Mouse (Mus musculus): Measurements from ENCODE around the gene Zfp575.

DNA sequence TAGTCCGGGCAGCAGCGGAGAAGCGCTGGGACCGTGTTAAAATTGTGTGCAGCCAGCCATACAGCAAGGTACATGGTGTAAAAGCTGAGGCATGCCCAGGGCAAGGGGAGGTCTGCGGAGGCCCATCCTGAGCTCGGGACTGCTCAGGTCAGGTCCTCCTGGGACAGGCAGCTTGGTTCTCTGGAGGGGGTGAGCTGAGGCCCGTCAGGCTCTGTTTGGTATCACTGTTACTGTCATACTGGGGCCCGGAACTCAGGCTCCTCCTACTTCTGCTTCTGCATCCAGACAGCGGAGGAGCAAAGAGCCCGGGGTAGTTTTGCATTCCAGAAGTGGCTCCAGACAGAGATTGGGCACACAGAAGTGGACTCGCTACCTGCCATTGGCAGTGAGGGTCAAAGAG is 21.8 kb downstream of the Zfp575 start:
- TF ChIP-seq CTCF (IDR thresholded peaks at IDR 0.05; ENCODE audit: borderline replicate concordance, insufficient read depth, low read depth, low read length) (no peak), POLR2A (IDR thresholded peaks at IDR 0.05; ENCODE audit: borderline replicate concordance, insufficient read depth, low read length) (no peak)

Data from cerebellum, adult 2 months (tissue).